Mouse (Mus musculus) urinary bladder, adult 18-20 months (tissue): ENCODE measurements around the gene Arhgap8.

Experiments
- DNase-seq, 2 experiments: peaks; one replicate each; pipeline ENCODE4 v3.0.0; 2022; ENCODE audit warnings: low spot score in 2 of 2, mixed read lengths in 2 of 2

Arhgap8 gene

DNA sequence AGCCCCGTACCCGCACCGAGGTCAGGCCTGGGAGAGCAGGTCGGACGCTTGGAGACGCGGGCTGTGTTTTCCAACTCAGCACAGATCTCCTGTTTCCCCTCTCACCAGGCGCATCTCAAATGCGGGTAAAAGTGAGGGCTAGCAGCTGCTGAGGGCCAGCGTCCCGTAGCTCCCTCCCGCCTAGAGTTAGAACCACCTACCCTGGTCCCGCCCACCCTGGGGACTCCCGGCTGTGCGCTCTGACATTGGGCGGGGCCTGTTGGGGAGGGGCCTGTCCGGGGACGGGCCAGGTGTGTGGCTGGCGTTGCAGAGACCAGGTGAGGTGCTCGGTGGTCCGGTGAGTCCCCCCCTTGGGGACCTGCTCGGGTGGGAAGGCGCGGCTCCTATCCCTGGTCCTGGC lies at the start of gene Arhgap8:
Arhgap8 (plus strand) TSS at position 262 of the 400 bp plus-strand sequence.
- peak; percentile 48 to 66 for DNase-seq

DNA sequence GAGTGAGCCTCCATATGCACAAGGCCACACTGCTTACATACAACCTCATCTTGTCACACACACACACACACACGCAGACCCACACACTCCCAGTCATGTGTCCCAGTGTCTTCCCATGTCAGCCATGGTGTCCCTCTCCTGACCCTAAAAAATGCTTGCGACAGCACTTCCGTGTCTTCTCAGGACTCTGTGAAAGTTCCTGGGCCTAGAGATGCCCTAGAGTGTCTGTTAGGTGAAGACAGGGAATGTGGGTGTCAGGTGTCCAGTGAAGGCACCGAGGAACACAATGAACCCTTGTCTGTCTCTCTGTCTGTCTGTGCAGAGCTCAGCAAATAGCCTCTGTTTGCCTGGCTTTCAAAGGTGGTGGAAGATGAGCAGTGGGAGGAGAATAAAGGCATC lies 49.2 kb upstream of the Arhgap8 start:
- DNase-seq = no peak

DNA sequence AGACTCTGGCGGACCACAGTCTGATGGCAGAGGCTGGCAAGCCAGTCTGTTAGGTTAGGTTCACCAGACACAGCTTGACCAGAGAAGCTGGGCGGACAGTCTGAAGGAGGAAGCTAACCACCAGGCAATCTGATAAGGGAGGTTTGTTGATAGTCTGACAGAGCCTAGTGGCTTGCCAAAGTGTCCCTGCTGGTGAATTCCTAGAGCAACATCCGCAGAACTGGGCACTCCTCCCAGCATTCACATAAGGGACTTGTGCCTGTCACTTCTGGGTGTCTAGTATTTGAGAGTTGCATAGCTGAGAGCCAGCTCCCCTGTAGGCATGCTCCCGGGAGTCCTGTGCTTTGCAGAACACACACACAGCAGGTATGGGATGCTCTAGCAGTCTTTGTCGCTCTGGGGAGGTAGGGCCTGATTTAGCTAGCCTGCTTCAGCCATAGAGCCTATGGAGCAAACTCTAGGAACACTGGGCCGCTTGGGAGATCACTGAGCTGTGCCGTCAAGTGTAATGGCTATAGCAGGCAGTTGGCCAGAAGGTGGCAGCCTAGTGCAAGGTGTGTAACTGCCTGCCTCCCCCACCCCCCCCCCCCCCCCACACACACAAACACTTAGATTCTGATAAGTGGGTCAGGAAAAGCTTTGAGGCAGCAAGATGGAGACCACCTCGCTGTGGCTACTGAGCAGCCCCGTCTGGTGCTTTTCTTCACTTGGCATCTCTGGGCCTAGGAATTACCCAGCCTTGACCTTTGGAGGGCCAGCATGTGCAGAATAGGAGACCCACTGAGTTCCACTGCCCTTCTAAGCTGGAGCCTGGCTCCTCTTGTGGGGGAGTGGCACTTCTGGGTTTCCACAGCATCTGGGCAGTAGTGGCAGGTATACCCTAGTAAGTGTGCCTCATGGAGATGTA lies 48.2 kb upstream of the Arhgap8 start:
- DNase-seq = peak; percentile 31 to 45

DNA sequence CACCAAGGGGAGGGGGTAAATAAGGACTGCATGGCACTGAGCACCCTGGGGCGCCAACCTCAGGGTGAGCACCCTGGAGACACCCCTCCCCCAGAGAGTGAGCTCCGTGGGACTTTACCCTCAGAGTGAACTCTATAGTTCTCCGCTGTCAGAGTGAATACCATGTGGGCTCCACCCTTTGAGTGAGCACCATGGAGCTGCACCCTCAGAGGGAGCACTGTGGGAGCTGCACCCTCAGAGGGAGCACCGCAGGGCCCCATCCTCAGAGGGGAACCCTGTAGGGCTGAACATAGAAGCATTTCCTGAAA lies 47.6 kb upstream of the Arhgap8 start:
- DNase-seq = no peak

DNA sequence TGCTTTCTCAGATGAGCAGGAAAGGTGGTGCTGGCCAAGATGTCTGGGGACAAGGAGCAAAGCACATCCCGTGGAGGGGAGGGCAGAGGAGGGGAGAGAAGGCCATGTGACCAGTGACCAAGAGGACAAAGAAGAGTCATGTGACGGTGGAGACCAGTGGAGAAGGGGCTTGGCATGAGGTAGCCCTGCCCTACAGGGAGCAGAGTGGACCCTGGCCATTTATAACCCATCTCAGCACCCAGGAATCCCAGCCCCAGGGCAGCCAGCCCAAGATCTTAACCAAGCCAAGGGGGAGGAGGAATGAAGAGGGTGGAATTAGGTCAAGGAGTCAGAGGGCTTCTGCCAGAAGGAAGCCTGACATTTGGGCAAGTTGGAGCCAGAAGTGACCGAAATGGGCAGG lies 47.2 kb upstream of the Arhgap8 start:
- DNase-seq = no peak

DNA sequence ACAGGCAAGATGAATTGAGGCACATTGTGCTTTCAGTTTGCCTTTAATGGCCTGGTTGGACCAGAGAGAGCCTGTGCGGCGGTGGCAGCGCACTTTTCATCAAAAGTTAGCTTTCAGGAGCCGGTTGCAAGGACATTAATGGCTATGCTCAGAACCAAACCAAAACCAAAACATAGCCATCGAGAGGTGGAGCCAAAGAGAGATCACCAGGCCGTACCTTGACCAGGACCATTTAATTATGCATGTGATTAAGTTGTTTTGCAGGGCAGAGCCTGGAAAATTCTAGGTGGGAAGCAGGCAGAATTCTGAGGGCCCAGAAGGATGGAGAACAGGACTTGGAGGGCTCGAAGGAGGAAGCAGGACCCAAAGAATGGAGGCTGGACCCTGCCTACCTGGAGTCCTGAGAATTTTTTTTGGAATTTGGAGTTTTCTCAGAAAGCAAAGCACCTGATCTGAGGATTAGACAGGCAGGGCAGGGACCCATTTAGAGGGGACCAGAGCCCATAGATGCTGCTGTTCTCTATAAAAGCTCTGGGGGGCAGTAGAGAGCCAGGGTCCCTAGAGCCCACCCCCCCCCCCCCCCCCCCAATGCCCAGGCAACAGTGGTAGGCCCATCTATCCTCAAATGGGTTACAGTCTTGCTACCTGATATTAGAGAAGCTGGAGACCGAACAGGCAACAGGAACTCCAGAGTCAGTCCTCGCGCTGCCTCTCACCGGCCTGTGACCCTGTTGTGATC lies 45.4 kb upstream of the Arhgap8 start:
- no peak for DNase-seq

DNA sequence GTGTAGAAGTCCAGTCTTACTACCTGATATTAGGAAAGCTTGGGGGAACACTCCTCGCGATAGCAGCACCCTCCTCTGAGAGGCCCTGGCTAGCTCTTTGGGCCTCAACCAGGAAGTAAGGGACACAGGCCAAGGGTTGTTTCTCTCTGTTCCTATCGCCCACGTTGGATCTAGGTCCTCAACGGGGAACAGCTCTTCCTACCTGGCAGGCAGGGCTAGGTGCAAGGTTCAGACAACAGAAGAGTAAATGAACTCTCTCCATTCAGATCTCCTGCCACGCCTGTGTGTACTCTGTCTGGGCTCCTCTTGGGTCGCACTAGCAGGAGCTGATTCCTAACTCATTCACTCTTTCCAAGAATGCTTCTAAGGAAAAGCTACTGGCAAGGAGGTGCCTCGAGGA lies 44.5 kb upstream of the Arhgap8 start:
- DNase-seq = no peak

DNA sequence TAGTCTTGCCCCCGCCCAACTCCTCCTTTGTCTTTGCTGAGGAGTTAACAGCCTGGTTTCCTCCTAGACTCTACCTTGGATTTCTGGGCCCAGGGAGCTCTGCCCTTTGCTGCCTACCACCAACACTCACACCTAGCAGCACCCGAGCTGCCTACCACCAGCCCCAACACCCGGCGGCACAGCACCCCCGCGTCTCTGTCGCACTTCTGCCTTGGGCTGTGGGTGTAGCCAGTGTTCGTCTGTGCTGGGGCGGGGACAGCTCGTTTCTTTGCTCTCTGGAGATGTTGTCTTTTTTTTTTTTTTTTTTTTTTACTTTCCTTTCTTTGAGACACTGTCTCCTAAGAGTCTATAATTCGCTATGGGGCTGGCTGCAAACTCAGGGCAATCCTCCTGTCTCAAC lies 41.9 kb upstream of the Arhgap8 start:
- no peak for DNase-seq

DNA sequence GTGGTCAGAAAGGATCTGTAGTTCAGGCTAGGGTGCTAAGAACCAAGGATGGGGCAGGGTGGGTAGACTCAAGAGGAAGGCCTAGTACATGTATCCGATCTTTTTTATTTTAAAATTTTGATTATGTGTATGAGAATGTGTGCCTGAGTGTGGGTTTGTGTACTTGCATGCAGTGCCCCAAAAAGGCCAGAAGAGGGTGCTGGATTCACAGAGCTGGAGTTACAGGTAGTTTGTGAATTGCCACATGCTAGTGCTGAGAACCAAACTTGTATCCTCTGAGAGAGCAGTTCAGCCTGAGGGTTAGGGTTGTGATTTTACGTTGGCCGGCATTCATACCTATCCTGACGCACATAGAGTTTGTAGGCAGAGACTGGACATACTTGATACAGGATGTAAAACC lies 40.8 kb upstream of the Arhgap8 start:
- no peak for DNase-seq

DNA sequence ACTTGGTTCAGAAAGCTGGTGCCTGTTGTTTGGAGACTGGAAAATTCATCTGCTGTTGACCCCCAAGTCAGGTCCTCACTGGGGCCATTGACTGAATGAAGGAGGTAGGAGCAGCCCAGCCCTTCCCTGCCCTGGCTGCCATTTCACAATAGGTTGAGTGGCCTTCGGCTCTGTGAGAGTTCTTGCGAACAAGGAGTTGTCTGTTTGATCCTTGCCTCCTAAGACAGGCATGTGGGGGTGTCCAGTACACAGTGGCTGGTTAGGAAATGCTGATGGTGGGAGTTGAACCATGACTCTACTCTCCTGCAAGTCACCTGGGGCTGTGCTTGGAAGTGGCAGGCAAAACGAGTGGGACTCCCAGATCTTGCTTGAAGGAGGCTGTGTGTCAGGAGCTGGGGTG lies 40.1 kb upstream of the Arhgap8 start:
- no peak for DNase-seq

DNA sequence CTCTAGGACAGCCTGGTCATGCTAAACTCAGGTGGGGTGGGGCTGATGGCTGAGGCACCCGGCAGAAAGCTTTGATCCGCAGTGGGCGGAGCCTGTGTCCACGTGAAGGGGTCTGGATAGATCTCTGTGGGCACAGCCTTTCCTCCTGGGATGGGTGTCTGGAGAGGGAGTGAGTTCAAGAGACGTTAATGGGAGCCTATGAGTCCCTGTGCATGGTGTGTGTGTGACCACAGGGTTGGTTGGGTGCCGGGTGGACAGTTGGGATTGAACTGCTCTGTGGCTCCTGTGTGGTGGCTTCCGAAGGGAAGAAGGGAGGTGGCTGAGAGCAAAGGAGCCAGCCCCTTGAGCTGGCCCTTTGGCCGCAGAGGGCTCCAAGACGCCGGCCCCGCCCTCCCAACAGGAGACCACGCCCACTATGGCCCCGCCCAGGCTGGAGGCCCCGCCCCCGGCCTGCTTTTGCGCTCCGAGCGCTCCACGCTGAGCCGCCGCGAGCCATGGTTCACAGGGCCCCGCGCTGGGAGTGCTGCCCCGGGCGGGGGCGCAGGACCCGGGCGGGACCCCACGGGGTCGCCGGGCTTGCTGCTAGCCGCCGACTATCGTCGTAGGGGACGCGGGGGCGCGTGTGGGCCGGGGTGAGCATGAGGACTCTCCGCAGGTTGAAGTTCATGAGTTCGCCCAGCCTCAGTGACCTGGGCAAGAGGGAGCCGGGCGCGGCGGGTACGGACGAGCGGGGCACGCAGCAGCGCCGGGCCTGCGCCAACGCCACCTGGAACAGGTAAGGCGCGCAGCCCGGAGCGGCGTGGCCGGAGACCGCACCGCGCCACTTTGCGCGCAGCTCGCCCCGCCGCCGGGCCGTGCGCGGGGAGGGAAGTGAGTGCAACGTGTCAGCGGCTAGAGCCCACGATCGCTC lies 39.1 kb upstream of the Arhgap8 start:
- peak; percentile 84 to 96 for DNase-seq

DNA sequence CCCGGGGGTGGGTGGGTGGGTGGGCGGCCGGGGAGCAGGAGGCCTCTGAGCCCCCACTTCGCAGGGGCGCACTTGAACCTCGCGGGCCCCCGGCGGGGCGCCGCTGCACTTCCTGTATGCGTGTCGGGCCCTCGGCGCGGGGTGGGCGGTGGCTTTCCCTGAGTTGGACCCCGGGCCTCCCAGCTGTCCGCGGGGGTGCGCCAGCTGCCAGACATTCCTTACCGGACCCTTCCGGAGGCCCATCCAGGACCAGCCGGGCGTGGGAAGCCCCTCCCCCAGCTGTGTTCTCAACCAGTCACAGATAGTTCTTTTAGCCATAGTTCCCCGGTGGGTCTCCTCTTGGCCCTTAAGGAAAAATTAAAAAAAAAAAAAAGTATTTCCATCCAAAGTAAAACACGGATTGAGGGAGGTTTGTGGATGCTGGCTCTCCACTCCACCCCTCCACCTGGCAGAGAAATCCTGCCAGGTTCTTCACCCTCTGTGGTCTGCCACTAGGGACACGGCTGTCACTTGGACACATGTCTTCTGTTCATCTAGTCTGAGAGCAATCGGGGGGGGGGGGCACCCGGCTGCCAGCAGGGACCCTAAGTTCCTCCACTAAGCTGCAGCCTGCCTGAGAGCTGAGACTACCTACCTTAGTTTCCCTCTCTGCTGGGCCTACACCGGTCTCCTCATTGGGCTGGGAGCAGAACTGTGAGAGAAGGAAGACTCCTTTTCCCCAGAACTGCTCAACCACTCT lies 38.2 kb upstream of the Arhgap8 start:
- DNase-seq = no peak

DNA sequence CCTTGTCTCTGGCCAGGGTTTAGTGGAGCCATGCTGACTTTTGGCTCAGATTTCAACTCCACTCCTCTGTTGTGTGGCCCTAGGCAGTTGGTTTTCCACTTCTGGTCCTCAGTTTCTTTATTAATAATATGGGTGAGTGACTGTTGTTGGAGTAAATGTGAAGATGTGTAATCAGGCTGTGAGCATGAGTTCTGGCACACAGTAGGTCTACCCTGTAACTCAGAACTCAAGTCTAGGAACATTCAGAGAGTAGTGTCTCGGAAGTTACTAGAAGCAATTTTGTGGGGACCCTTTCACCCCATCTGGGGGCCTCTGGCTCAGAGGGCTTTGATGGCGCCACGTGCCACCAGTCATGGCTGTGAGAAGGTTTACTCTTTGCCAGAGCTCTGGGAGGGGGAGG lies 37.6 kb upstream of the Arhgap8 start:
- DNase-seq = no peak

DNA sequence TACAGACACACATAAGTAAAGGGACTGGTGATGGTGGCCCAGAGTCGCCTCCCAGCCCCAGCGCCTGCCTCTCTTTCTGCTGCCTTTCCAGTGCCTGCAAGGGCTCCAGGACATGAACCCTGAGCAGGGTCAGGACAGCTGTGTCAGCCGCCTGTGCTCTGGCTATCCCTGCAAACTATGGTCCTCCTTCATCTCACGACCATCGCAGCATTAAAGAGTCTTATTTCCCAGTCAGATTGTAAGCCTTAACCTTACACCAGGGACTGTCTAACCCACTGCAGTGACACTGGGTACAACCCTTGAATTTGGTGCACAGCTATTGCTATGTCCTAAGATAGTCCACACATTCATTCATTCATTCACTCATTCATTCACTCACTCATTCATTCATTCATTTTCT lies 37.0 kb upstream of the Arhgap8 start:
- DNase-seq = no peak

DNA sequence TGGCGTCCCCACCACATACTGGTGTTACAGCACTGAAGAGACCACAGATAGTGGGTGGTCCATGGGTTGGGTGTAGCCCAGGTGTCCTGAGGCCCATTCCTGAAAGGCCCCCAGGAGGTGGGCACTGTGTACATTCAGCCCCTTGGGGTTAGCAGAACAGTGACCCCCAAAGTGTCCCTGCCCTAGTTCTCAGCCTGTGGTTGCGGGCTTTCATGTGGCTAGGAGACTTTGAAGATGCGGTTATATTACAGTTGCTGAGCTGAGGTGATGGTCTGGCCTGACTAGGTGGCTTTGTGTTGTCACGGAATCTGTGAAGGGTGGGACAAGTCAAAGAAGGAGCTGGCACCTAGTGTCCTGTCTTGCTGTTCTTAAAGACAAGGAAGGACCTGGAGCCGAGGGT lies 35.3 kb upstream of the Arhgap8 start:
- no peak for DNase-seq

DNA sequence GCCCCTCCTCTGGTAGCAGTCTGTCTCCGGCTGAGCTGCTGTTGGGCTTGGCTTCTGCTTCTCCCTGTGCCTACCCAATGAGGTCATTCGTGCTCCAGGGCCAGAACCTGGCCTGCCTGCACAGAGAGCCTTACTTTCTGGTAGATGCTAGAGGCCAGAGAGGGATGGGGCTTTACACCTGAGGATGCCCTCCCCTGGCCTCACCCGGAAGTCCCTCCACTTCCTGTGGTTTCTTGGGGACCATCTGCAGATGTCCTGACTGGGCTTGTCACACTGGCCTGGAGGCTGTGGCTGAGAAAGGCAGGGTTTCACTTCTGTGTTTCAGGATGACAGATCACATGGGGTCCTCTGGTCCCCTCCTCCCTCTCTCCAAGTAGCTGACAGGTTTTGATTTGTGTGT lies 34.4 kb upstream of the Arhgap8 start:
- no peak for DNase-seq

DNA sequence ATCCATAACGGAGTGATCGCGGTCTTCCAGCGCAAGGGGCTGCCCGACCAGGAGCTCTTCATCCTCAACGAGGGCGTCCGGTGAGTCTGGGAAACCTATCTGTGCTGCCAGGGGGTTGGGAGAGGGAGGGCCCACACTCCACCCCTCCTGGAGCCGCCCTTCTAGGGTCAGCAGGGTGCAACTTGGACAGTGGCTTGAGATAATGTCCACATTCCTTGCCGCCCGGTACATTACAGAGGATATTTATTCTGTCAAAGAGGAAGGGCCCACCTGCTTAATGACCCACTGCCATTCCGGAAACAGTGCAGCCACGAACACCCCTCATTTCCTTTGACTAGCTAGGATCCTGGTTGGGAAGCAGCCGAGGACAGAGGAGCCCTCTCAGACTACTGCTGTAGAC lies 31.9 kb upstream of the Arhgap8 start:
- no peak for DNase-seq

DNA sequence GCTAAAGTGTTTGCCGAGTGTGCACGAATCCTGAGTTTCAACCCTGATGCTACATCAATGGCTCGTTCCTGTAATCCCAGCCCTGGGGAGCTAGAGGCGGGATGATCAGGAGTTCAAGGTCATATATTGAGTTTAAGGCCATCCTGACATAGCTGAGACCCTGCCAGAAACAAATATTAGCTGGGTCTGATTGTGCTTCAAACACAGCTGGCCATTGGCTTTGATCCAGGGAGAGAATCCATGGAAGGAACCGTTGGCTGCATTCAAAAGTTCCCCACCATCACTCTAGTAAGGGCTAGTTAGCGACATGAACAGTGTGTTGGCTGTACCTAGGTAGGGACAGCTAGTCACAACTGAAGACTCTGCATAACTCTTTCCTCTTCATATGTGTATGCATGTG lies 30.5 kb upstream of the Arhgap8 start:
- DNase-seq = no peak

DNA sequence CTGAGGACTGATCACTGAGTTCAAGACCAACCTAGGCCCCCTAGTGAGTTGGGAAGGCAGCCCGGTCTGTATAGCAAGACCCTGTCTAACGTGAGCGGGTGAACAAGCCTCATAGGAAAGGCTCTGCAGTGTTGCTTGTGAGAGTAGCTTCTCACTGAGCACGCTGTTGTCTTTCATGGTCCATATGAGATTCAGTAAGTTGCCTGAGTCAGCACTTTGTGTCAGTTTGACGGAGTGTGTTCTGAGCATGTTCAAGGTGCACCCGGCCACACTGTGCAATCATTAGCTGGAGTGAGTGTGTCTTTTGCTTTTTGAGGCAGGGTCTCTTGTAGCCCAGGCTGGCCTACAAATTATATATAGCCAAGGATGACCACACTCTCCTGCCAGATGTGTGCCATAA lies 28.3 kb upstream of the Arhgap8 start:
- DNase-seq = no peak

DNA sequence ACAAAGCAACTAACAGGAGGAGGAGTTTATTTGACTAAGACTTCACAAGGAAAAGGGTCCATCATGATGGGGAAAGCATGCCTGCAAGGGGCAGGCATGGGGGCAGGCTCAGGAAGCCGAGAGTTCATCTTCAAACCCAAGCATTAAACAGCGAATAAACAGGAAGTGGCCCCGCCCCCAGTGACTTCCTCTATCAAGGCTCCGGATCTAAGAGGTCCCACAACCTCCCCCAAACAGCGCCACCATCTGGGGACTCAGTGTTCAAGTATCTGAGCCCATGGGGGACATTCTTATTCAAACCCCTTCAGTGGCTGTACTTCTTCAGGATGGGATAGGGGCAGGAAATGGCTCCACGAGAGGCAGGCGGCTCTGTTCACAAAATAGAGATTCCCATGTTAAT lies 27.2 kb upstream of the Arhgap8 start:
- no peak for DNase-seq

DNA sequence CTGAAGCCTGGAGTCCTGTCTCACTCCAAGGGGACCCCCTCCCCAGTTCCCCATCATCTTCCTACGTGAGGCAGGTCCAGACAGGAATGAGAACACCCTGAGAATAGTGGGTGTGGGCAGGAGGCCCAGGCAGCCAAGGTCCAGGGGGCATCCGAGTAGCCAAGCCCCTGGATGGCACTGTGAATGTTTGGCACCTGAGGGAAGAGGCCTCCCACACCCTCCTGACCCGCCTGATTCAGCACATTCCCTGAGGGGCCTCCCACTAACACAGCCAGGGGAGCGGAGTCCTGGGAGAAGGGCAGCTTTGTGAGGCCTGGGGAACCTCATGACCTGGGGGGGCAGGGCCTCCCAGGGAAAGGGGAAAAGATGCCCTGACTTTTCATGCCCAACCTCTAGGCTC lies 23.8 kb upstream of the Arhgap8 start:
- DNase-seq = no peak

DNA sequence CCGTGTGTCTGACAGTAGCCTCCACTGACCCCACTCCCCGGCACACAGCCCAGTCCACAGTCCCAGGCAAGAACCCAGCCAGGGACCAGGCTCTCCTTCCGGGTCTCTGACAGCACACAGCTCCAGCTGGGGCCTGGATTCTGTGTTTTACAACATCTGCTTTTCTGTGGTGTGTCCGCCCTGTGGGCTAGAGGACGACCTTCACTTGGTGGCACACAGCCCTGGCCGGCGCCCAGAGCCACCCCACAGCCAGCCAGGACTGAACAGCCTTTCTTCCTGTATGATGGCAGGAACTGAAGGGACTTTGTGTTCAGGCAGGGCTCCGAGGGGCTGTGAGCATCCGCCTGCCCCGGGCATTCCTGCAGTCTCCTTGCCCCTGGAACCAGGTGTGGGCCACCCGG lies 22.2 kb upstream of the Arhgap8 start:
- no peak for DNase-seq
